Comparison of ENCODE assay signal across 19 mouse cellular contexts in the genomic region with DNA sequence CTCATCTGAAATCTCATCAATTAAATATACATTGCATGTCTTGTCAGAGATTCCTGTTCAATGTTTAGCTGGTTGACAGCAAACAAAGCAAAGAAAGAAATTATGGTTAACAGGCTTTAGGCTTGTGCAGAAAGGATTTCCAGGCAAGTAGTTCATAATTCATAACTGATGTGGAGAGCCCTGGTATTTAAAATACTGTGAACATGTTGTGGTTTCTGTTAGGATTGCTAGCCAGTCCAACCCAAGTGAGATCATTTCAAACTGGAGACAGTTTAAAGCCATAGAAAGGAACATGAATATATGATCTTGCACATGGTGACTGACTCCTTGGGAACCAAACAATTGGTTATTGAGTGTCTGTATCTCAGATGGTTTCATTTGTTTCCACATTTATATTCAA.
DNase-seq lines count a peak whose midpoint lies in the region; ATAC-seq and TF ChIP-seq lines count a peak whose summit lies in the region.
"Had no signal": no experiment of that assay in that cellular context is flagged by ENCODE, and none has a peak within 500 bp of the region (broad histone marks: within the 10 kb centered on the region; RNA-seq: fewer than 3 reads in every experiment).

No protein-coding gene starts in this region.

- no peaks in the 10 kb centered on the region for H3K27me3 ChIP-seq in embryonic facial prominence, embryonic 13.5 days
- H3K27me3 ChIP-seq in embryonic facial prominence, embryonic 10.5 days (replicated peaks; ENCODE audit: low read depth, poor library complexity, severe bottlenecking) = no peaks in the 10 kb centered on the region
- no peaks in the 10 kb centered on the region for H3K27me3 ChIP-seq in embryonic facial prominence, embryonic 14.5 days (replicated peaks; ENCODE audit: control insufficient read depth, insufficient read depth, low read length)
- no peaks in the 10 kb centered on the region for H3K27me3 ChIP-seq in hindbrain, embryonic 12.5 days
- H3K27me3 ChIP-seq: forebrain, embryonic 13.5 days; Patski had no signal

- no peak overlapping the region for H3K4me2 ChIP-seq in embryonic facial prominence, embryonic 13.5 days
- H3K4me2 ChIP-seq in embryonic facial prominence, embryonic 14.5 days (ENCODE audit: low read depth, low read length) = no peak overlapping the region
- no peak overlapping the region for H3K4me2 ChIP-seq in hindbrain, embryonic 12.5 days (replicated peaks)
- H3K4me2 ChIP-seq: forebrain, embryonic 13.5 days had no signal

- H3K27ac ChIP-seq in embryonic facial prominence, embryonic 13.5 days = peak overlapping the region; percentile 34; the same call in 1 of the 2 replicates
- no peak overlapping the region for H3K27ac ChIP-seq in embryonic facial prominence, embryonic 10.5 days (replicated peaks)
- no peak overlapping the region for H3K27ac ChIP-seq in embryonic facial prominence, embryonic 14.5 days (replicated peaks; ENCODE audit: low read depth, low read length)
- peak overlapping the region; percentile 85 for H3K27ac ChIP-seq in embryonic fibroblast, embryonic 13.5 days (ENCODE audit: insufficient read depth, low read length)
- H3K27ac ChIP-seq in hindbrain, embryonic 12.5 days = no peak overlapping the region
- H3K27ac ChIP-seq: forebrain, embryonic 13.5 days had no signal

- H3K36me3 ChIP-seq in embryonic facial prominence, embryonic 13.5 days = no peaks in the 10 kb centered on the region
- no peaks in the 10 kb centered on the region for H3K36me3 ChIP-seq in embryonic facial prominence, embryonic 10.5 days (replicated peaks)
- no peaks in the 10 kb centered on the region for H3K36me3 ChIP-seq in embryonic facial prominence, embryonic 14.5 days (ENCODE audit: control insufficient read depth, insufficient read depth, low read length)
- H3K36me3 ChIP-seq in hindbrain, embryonic 12.5 days = no peaks in the 10 kb centered on the region

- no peak overlapping the region for H3K4me3 ChIP-seq in embryonic facial prominence, embryonic 13.5 days
- H3K4me3 ChIP-seq in embryonic facial prominence, embryonic 10.5 days = no peak overlapping the region
- H3K4me3 ChIP-seq in embryonic facial prominence, embryonic 14.5 days (ENCODE audit: low read depth, low read length) = no peak overlapping the region
- H3K4me3 ChIP-seq in embryonic fibroblast, embryonic 13.5 days (ENCODE audit: insufficient read depth, low read length) = no peak overlapping the region
- H3K4me3 ChIP-seq in hindbrain, embryonic 12.5 days = no peak overlapping the region
- H3K4me3 ChIP-seq: erythroblast, embryonic 14.5 days; forebrain, embryonic 13.5 days had no signal

- no peak overlapping the region for H3K9ac ChIP-seq in embryonic facial prominence, embryonic 13.5 days
- no peak overlapping the region for H3K9ac ChIP-seq in embryonic facial prominence, embryonic 14.5 days (ENCODE audit: low read depth, low read length)
- H3K9ac ChIP-seq in hindbrain, embryonic 12.5 days = no peak overlapping the region
- H3K9ac ChIP-seq: forebrain, embryonic 13.5 days had no signal

- no peak for ATAC-seq in embryonic facial prominence, embryonic 13.5 days (ENCODE audit: insufficient number of reproducible peaks, insufficient read depth, low FRiP score, low TSS enrichment, low read depth)
- ATAC-seq in embryonic facial prominence, embryonic 14.5 days (ENCODE audit: low read depth) = peak; percentile 41; the same call in 1 of the 2 replicates
- no peak for ATAC-seq in erythroid progenitor cell, adult 5-6 weeks (replicated peaks; ENCODE audit: low FRiP score, poor library complexity, severe bottlenecking)
- ATAC-seq in hindbrain, embryonic 12.5 days (ENCODE audit: low FRiP score) = no peak
- ATAC-seq: activated CD4-positive, CD25-positive, alpha-beta regulatory T cell, adult 4 months; forebrain, embryonic 13.5 days; forebrain, embryonic 16.5 days; Patski had no signal

- no peak for TF ChIP-seq CTCF in embryonic fibroblast, embryonic 13.5 days (IDR thresholded peaks at IDR 0.05; ENCODE audit: borderline replicate concordance, insufficient read depth, low read length)

- DNase-seq in embryonic facial prominence, embryonic 10.5 days (ENCODE audit: low spot score) = no peak
- peak; percentile 71 for DNase-seq in embryonic facial prominence, embryonic 14.5 days (ENCODE audit: low spot score)
- DNase-seq: adrenal gland, adult 8-10 months; adrenal gland, postnatal 14 days; adrenal gland, postnatal 36 days; cerebellum, adult 11-12 months; cerebellum, adult 2 months; cerebellum, adult 9-10 months; cerebellum, postnatal 10 days; cerebellum, postnatal 25 days had no signal

- H3K4me1 ChIP-seq in embryonic facial prominence, embryonic 13.5 days = peaks cover 3% of the 10 kb centered on the region; the same call in 1 of the 2 replicates
- H3K4me1 ChIP-seq in embryonic facial prominence, embryonic 10.5 days = no peaks in the 10 kb centered on the region
- no peaks in the 10 kb centered on the region; the same call in 1 of the 2 replicates for H3K4me1 ChIP-seq in embryonic facial prominence, embryonic 14.5 days (ENCODE audit: control insufficient read depth, insufficient read depth, low read length)
- H3K4me1 ChIP-seq in embryonic fibroblast, embryonic 13.5 days (ENCODE audit: control insufficient read depth, insufficient read depth, low read length) = peaks cover 7% of the 10 kb centered on the region; the same call in 1 of the 2 replicates
- H3K4me1 ChIP-seq in hindbrain, embryonic 12.5 days = no peaks in the 10 kb centered on the region
- H3K4me1 ChIP-seq: forebrain, embryonic 13.5 days had no signal

- TF ChIP-seq POLR2A in embryonic fibroblast, embryonic 13.5 days (IDR thresholded peaks at IDR 0.05; ENCODE audit: low read depth, low read length) = no peak; the same call in 1 of the 2 replicates

- H3K9me3 ChIP-seq in embryonic facial prominence, embryonic 13.5 days = no peaks in the 10 kb centered on the region
- no peaks in the 10 kb centered on the region for H3K9me3 ChIP-seq in embryonic facial prominence, embryonic 10.5 days
- no peaks in the 10 kb centered on the region for H3K9me3 ChIP-seq in embryonic facial prominence, embryonic 14.5 days (ENCODE audit: control insufficient read depth, low read length)
- H3K9me3 ChIP-seq in hindbrain, embryonic 12.5 days (replicated peaks) = no peaks in the 10 kb centered on the region
- H3K9me3 ChIP-seq: forebrain, embryonic 13.5 days had no signal

Comparison
In these comparisons a context has a peak if more than half of its experiments do, and no peak if none do; other contexts are left out.
1. H3K27ac ChIP-seq: peak in embryonic facial prominence, embryonic 13.5 days (single experiment) and embryonic fibroblast, embryonic 13.5 days (single experiment); none in embryonic facial prominence, embryonic 10.5 days (single experiment), embryonic facial prominence, embryonic 14.5 days (single experiment) and hindbrain, embryonic 12.5 days (single experiment).